Mouse (Mus musculus) MEL (cell line): ENCODE results near the gene Kat6b. TPM values are rescaled to one million over a fixed set of nuclear protein-coding genes. Genes with fewer than 3 reads are reported as not detected.

Experiments
- DNase-seq: peaks from one replicate; pipeline ENCODE4 v3.0.0; 2011; ENCODE audit warnings: low read depth, low spot score
- H3K27ac ChIP-seq: 2 replicates; pipeline ENCODE4 v1.5.1; 2012; ENCODE audit warnings: low read depth, mild to moderate bottlenecking, control low read depth, low read length, moderate library complexity; ENCODE audit not compliant: control insufficient read depth
- H3K27me3 ChIP-seq, 2 experiments: fragments of 150-350 bp in 1 of 2; sonication (generic) in 1 of 2; 2 replicates each; pipeline ENCODE4 v1.6.1; 2012; ENCODE audit warnings: low read length in 2 of 2, mild to moderate bottlenecking in 2 of 2, improper control_type of control experiment in 1 of 2, moderate library complexity in 1 of 2; ENCODE audit not compliant: insufficient read depth in 2 of 2, control insufficient read depth in 1 of 2
- H3K36me3 ChIP-seq, 2 experiments: 2 replicates each; pipeline ENCODE4 v1.6.1; 2012 to 2014; ENCODE audit warnings: low read length in 2 of 2, improper control_type of control experiment in 1 of 2, inconsistent platforms in 1 of 2, mild to moderate bottlenecking in 1 of 2; ENCODE audit not compliant: insufficient read depth in 2 of 2, control insufficient read depth in 1 of 2
- H3K4me1 ChIP-seq, 2 experiments: fragments of 150-350 bp in 1 of 2; sonication (generic) in 1 of 2; 2 replicates each; pipeline ENCODE4 v1.6.1; 2012; ENCODE audit warnings: low read length in 2 of 2, improper control_type of control experiment in 1 of 2, mild to moderate bottlenecking in 1 of 2; ENCODE audit not compliant: insufficient read depth in 2 of 2, control insufficient read depth in 1 of 2
- H3K4me3 ChIP-seq, 2 experiments: fragments of 150-350 bp in 1 of 2; sonication (generic) in 1 of 2; 2 replicates each; pipeline ENCODE4 v1.5.1; 2012; ENCODE audit warnings: low read depth in 2 of 2, low read length in 2 of 2, mild to moderate bottlenecking in 2 of 2, moderate library complexity in 2 of 2, control low read depth in 1 of 2, improper control_type of control experiment in 1 of 2; ENCODE audit not compliant: control insufficient read depth in 1 of 2, insufficient read depth in 1 of 2
- H3K79me2 ChIP-seq: 2 replicates; pipeline ENCODE4 v1.6.1; 2012; ENCODE audit warnings: mild to moderate bottlenecking, low read length, moderate library complexity; ENCODE audit not compliant: control insufficient read depth, poor library complexity, insufficient read depth
- H3K9ac ChIP-seq: 2 replicates; pipeline ENCODE4 v1.6.1; 2012; ENCODE audit warnings: low read depth, mild to moderate bottlenecking, control low read depth, low read length, moderate library complexity; ENCODE audit not compliant: control insufficient read depth, poor library complexity, severe bottlenecking
- H3K9me3 ChIP-seq: fragments of 150-350 bp; sonication (generic); replicated peaks from 2 replicates; pipeline ENCODE4 v1.6.1; 2012; ENCODE audit warnings: mild to moderate bottlenecking, low read length, improper control_type of control experiment, moderate library complexity; ENCODE audit not compliant: insufficient read depth
- BHLHE40 ChIP-seq: IDR thresholded peaks from 2 replicates; pipeline ENCODE4 v1.6.1; 2012; ENCODE audit warnings: low read depth, mild to moderate bottlenecking, inconsistent platforms, low read length, improper control_type of control experiment, borderline replicate concordance
- CHD1 ChIP-seq: IDR thresholded peaks from 2 replicates; pipeline ENCODE4 v1.6.1; 2012; ENCODE audit warnings: low read depth, mild to moderate bottlenecking, inconsistent platforms, low read length, improper control_type of control experiment
- CHD2 ChIP-seq: IDR thresholded peaks from 2 replicates; pipeline ENCODE4 v1.6.1; 2011; ENCODE audit warnings: low read length, improper control_type of control experiment
- E2F4 ChIP-seq: IDR thresholded peaks from 2 replicates; pipeline ENCODE4 v1.6.1; 2011; ENCODE audit warnings: low read depth, low read length, improper control_type of control experiment, borderline replicate concordance
- ELF1 ChIP-seq: IDR thresholded peaks from 2 replicates; pipeline ENCODE4 v1.6.1; 2014; ENCODE audit warnings: low read depth, mild to moderate bottlenecking, inconsistent platforms, low read length, improper control_type of control experiment, moderate library complexity
- EP300 ChIP-seq, 2 experiments: IDR thresholded peaks; 2 replicates each; pipeline ENCODE4 v1.6.1; 2011; ENCODE audit warnings: improper control_type of control experiment in 2 of 2, low read length in 2 of 2, low read depth in 1 of 2, mild to moderate bottlenecking in 1 of 2
- GATA1 ChIP-seq: IDR thresholded peaks from 2 replicates; pipeline ENCODE4 v1.6.1; 2011; ENCODE audit warnings: low read depth, low read length, improper control_type of control experiment
- JUND ChIP-seq: IDR thresholded peaks from 2 replicates; pipeline ENCODE4 v1.6.1; 2011; ENCODE audit warnings: low read depth, mild to moderate bottlenecking, improper control_type of control experiment, low read length
- KAT2A ChIP-seq: conservative IDR thresholded peaks from 2 replicates; pipeline ENCODE4 v1.6.1; 2012; ENCODE audit warnings: low read depth, low read length, improper control_type of control experiment, inconsistent platforms
- MAFK ChIP-seq: IDR thresholded peaks from 2 replicates; pipeline ENCODE4 v1.6.1; 2011; ENCODE audit warnings: low read depth, mild to moderate bottlenecking, low read length, improper control_type of control experiment, borderline replicate concordance
- MAX ChIP-seq: IDR thresholded peaks from 2 replicates; pipeline ENCODE4 v1.6.1; 2011; ENCODE audit warnings: low read length, improper control_type of control experiment
- MAZ ChIP-seq: IDR thresholded peaks from 2 replicates; pipeline ENCODE4 v1.6.1; 2012; ENCODE audit warnings: low read depth, mild to moderate bottlenecking, inconsistent platforms, low read length, improper control_type of control experiment
- MEF2A ChIP-seq: IDR thresholded peaks from 2 replicates; pipeline ENCODE4 v1.6.1; 2014; ENCODE audit warnings: low read depth, mild to moderate bottlenecking, inconsistent platforms, low read length, improper control_type of control experiment; ENCODE audit not compliant: poor library complexity, insufficient replicate concordance, severe bottlenecking; ENCODE audit errors: extremely low read depth
- MXI1 ChIP-seq: IDR thresholded peaks from 2 replicates; pipeline ENCODE4 v1.6.1; 2011; ENCODE audit warnings: mild to moderate bottlenecking, low read depth, low read length, improper control_type of control experiment
- MYB ChIP-seq: IDR thresholded peaks from 2 replicates; pipeline ENCODE4 v1.6.1; 2011; ENCODE audit warnings: mild to moderate bottlenecking, low read depth, low read length, improper control_type of control experiment
- NELFE ChIP-seq: IDR thresholded peaks from 2 replicates; pipeline ENCODE4 v1.6.1; 2011; ENCODE audit warnings: low read depth, low read length, improper control_type of control experiment
- NRF1 ChIP-seq: IDR thresholded peaks from 2 replicates; pipeline ENCODE4 v1.6.1; 2014; ENCODE audit warnings: low read depth, mild to moderate bottlenecking, inconsistent platforms, low read length, improper control_type of control experiment, moderate library complexity; ENCODE audit not compliant: poor library complexity, insufficient read depth, severe bottlenecking
- POLR2A ChIP-seq, 2 experiments: IDR thresholded peaks; 2 replicates each; pipeline ENCODE4 v1.6.1; 2011 to 2012; ENCODE audit warnings: low read length in 2 of 2, mild to moderate bottlenecking in 2 of 2, control low read depth in 1 of 2, improper control_type of control experiment in 1 of 2, low read depth in 1 of 2, moderate library complexity in 1 of 2; ENCODE audit not compliant: control insufficient read depth in 1 of 2, insufficient read depth in 1 of 2, poor library complexity in 1 of 2
- POLR2AphosphoS2 ChIP-seq: IDR thresholded peaks from 2 replicates; pipeline ENCODE4 v1.6.1; 2011; ENCODE audit warnings: low read length, improper control_type of control experiment
- POLR2AphosphoS5 ChIP-seq: IDR thresholded peaks from 2 replicates; pipeline ENCODE4 v1.6.1; 2012; ENCODE audit warnings: low read depth, borderline replicate concordance, mild to moderate bottlenecking, inconsistent platforms, low read length, moderate library complexity, mixed read lengths
- SIN3A ChIP-seq: IDR thresholded peaks from 2 replicates; pipeline ENCODE4 v1.6.1; 2012; ENCODE audit warnings: low read length, improper control_type of control experiment, inconsistent platforms
- TCF12 ChIP-seq: IDR thresholded peaks from 2 replicates; pipeline ENCODE4 v1.6.1; 2014; ENCODE audit warnings: low read depth, mild to moderate bottlenecking, inconsistent platforms, low read length, improper control_type of control experiment, moderate library complexity
- USF1 ChIP-seq: IDR thresholded peaks from 2 replicates; pipeline ENCODE4 v1.6.1; 2014; ENCODE audit warnings: low read depth, mild to moderate bottlenecking, inconsistent platforms, low read length, improper control_type of control experiment, moderate library complexity
- ZC3H11A ChIP-seq: IDR thresholded peaks from 2 replicates; pipeline ENCODE4 v1.6.1; 2012; ENCODE audit warnings: low read depth, mild to moderate bottlenecking, inconsistent platforms, low read length, improper control_type of control experiment
- ZNF384 ChIP-seq: IDR thresholded peaks from 2 replicates; pipeline ENCODE4 v1.6.1; 2012; ENCODE audit warnings: low read depth, mild to moderate bottlenecking, inconsistent platforms, low read length, improper control_type of control experiment
- polyA plus RNA-seq, 2 experiments: library from polyadenylated mRNA; stranded (reverse) in 1 of 2; unstranded in 1 of 2; fragments of >175 nt in 1 of 2; fragments of >200 nt in 1 of 2; gene quantifications; 2 replicates each; pipeline versions ENCODE4 v1.2.1 to v1.2.4; 2012; ENCODE audit warnings: low replicate concordance in 2 of 2, low read depth in 1 of 2; ENCODE audit not compliant: insufficient read length in 2 of 2, insufficient read depth in 1 of 2, missing spikeins in 1 of 2
- total RNA-seq: library from RNA; depleted of rRNA; stranded (reverse); fragments of 300-350 nt; gene quantifications from 2 replicates; pipeline ENCODE4 v1.2.3, GENCODE M21; 2012

The Kat6b gene
- total and polyA plus RNA-seq, 3 experiments: 1.8 to 5.4 TPM; not detected in 1

DNA sequence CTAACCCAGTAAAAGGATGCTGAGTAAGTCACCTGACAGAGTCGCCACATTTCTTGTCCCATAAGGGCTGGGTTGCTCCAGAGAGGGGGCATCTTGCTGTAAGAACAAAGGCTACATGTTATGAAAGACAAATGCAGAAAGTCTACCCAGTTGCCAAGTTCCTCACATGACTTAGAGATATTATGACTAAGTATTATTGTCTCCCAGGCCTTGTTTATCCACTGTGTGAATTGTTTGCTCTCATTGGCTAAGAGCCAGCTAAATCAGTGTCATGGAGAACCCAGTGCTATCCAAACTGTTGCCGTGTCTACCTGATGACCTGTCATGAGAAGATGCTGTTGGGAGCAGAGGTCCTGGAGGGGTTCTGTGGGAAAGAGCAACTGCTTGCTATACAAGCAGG lies 27.3 kb upstream of the Kat6b start:
- no peak overlapping the region for H3K9ac ChIP-seq
- no peaks in the 10 kb centered on the region for H3K27me3 ChIP-seq
- no peaks in the 10 kb centered on the region for H3K79me2 ChIP-seq
- DNase-seq: no peak
- H3K4me1 ChIP-seq: no peaks in the 10 kb centered on the region
- H3K36me3 ChIP-seq: no peaks in the 10 kb centered on the region
- no peak overlapping the region for H3K27ac ChIP-seq
- no peaks in the 10 kb centered on the region for H3K9me3 ChIP-seq
- H3K4me3 ChIP-seq: no peak overlapping the region
- TF ChIP-seq MAZ: no peak
- no peak for TF ChIP-seq NRF1
- TF ChIP-seq TCF12: no peak
- TF ChIP-seq JUND: no peak
- TF ChIP-seq POLR2A (IDR thresholded peaks at IDR 0.05; ENCODE audit: control insufficient read depth in 1 of 2, insufficient read depth in 1 of 2, low read depth in 1 of 2, low read length in 2 of 2, poor library complexity in 1 of 2): no peak
- TF ChIP-seq CHD2: no peak
- TF ChIP-seq KAT2A: no peak
- TF ChIP-seq GATA1: no peak
- TF ChIP-seq ZNF384: no peak
- TF ChIP-seq SIN3A: no peak
- TF ChIP-seq USF1: no peak
- no peak for TF ChIP-seq POLR2AphosphoS2
- no peak for TF ChIP-seq E2F4
- TF ChIP-seq MAX: no peak
- TF ChIP-seq, all 39 proteins: peak for 0

DNA sequence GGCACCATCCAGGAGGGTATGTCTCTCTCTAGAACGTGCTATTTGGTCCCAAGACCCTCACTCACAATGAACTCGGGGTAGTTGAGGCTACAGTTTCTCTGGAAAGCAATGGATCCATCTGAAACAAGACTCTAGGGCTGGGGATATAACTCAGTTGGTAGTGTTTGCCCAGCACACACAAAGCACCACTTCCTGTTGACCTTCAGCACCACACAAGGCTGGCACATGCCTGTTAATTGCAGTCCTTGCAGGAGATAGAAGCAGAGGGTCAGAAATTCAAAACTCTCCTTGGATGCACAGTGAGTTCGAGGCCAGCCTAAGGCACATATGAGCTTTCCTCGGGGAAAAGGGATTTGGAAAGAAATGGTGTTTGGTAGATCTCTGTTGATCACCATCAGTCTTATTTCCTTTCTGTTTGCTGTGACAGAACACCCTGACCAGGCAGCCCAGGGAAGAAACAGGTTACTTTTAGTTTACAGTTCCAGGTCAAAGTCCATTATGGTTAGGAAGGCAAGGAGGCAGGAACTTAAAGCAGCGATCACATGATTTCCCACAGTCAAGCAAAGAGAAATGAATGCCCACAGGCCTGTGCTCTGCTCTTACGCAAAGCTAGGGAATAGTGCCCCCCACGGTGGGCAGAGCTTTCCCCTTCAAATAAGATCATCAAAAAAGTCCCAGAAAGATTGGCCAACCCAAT lies 25.4 kb upstream of the Kat6b start:
- no peak overlapping the region for H3K9ac ChIP-seq
- no peak for TF ChIP-seq JUND
- no peak for TF ChIP-seq MEF2A
- TF ChIP-seq NELFE: no peak
- TF ChIP-seq TCF12: no peak
- no peak for TF ChIP-seq EP300 (IDR thresholded peaks at IDR 0.05; ENCODE audit: low read depth in 1 of 2, low read length in 2 of 2)
- no peak for TF ChIP-seq POLR2AphosphoS5
- TF ChIP-seq MAFK: no peak
- TF ChIP-seq NRF1: no peak
- no peak for TF ChIP-seq USF1
- TF ChIP-seq KAT2A: no peak
- no peak for TF ChIP-seq MXI1
- no peak for TF ChIP-seq CHD1
- TF ChIP-seq POLR2AphosphoS2: no peak
- no peak for TF ChIP-seq E2F4
- no peak for TF ChIP-seq BHLHE40
- no peak for TF ChIP-seq ZC3H11A
- no peak for TF ChIP-seq SIN3A
- no peak for TF ChIP-seq ELF1
- TF ChIP-seq MYB: no peak
- TF ChIP-seq, all 39 proteins: peak for 0
- Histone ChIP-seq H3K4me1 (no peaks in the 10 kb centered on the region), H3K4me3 (no peak overlapping the region), H3K79me2 (no peaks in the 10 kb centered on the region), H3K27ac (no peak overlapping the region), H3K9me3 (no peaks in the 10 kb centered on the region), H3K27me3 (no peaks in the 10 kb centered on the region), H3K36me3 (no peaks in the 10 kb centered on the region)
- no peak for DNase-seq
